Mouse (Mus musculus) midbrain, postnatal 0 days (tissue): ENCODE measurements around the gene Rbm42. TPM values are rescaled to one million over a fixed set of nuclear protein-coding genes. Genes with fewer than 3 reads are reported as not detected.
A peak's percentile ranks its signal among the peaks of the same experiment; 100 is the strongest.

ENCODE experiments used
- ATAC-seq: fragments of 200-750 bp; cut with Nextera tagmentation; 2 replicates; pipeline ENCODE4 v1.8.0; 2017; ENCODE audit warnings: moderate number of reproducible peaks, mild to moderate bottlenecking, moderate TSS enrichment, moderate library complexity; ENCODE audit not compliant: low FRiP score
- DNase-seq: peaks from one replicate; pipeline ENCODE4 v3.0.0-alpha.2; 2015; ENCODE audit warnings: low spot score
- H3K27ac ChIP-seq: fragments of 300-500 bp; sonication (generic); 2 replicates; pipeline ENCODE4 v1.5.1; 2014; ENCODE audit warnings: low read depth, mild to moderate bottlenecking, low read length, mixed read lengths
- H3K27me3 ChIP-seq: fragments of 300-500 bp; sonication (generic); 2 replicates; pipeline ENCODE4 v1.6.1; 2014; ENCODE audit warnings: low read length, control low read depth, mixed read lengths; ENCODE audit not compliant: insufficient read depth
- H3K36me3 ChIP-seq: fragments of 300-500 bp; sonication (generic); 2 replicates; pipeline ENCODE4 v1.6.1; 2014; ENCODE audit warnings: low read length, control low read depth, mixed read lengths; ENCODE audit not compliant: insufficient read depth
- H3K4me1 ChIP-seq: fragments of 300-500 bp; sonication (generic); 2 replicates; pipeline ENCODE4 v1.6.1; 2014; ENCODE audit warnings: mild to moderate bottlenecking, control low read depth, antibody characterized with exemption, low read length, mixed read lengths; ENCODE audit not compliant: insufficient read depth
- H3K4me2 ChIP-seq: fragments of 300-500 bp; sonication (generic); 2 replicates; pipeline ENCODE4 v1.6.1; 2014; ENCODE audit warnings: low read depth, mild to moderate bottlenecking, low read length, mixed read lengths; ENCODE audit not compliant: poor library complexity, severe bottlenecking
- H3K4me3 ChIP-seq: fragments of 300-500 bp; sonication (generic); 2 replicates; pipeline ENCODE4 v1.5.1; 2014; ENCODE audit warnings: low read depth, mild to moderate bottlenecking, low read length, moderate library complexity
- H3K9ac ChIP-seq: fragments of 300-500 bp; sonication (generic); replicated peaks from 2 replicates; pipeline ENCODE4 v1.6.1; 2014; ENCODE audit warnings: mild to moderate bottlenecking, low read length, moderate library complexity, mixed read lengths; ENCODE audit not compliant: poor library complexity, severe bottlenecking
- H3K9me3 ChIP-seq: fragments of 300-500 bp; sonication (generic); 2 replicates; pipeline ENCODE4 v1.6.1; 2016; ENCODE audit warnings: low read length, control low read depth
- CTCF ChIP-seq: IDR thresholded peaks from 2 replicates; pipeline ENCODE4 v1.5.1; 2016; ENCODE audit warnings: antibody characterized with exemption, mild to moderate bottlenecking
- WGBS: fragments of 180-500 bp; shearing (Covaris S2); extraction: QIAGEN DNeasy Blood & Tissue Kit; methylation state at CpG from one replicate; pipeline ENCODE4 v1.1.7; 2014; 5-methylcytosine and 5-hydroxymethylcytosine counted together
- polyA plus RNA-seq: library from polyadenylated mRNA; unstranded; fragments of >200 nt; fragmentation: Nextera tagmentation; extraction: Ambion mirVana; gene quantifications from 2 replicates; pipeline ENCODE4 v1.2.1, GENCODE M21; 2015
- total RNA-seq: library from RNA; depleted of rRNA; stranded (reverse); fragments of >200 nt; gene quantifications from 2 replicates; pipeline ENCODE4 v1.2.3, GENCODE M21; 2014

The Rbm42 gene
- total and polyA plus RNA-seq, 2 experiments from 2014 or later: 120 to 185 TPM

DNA sequence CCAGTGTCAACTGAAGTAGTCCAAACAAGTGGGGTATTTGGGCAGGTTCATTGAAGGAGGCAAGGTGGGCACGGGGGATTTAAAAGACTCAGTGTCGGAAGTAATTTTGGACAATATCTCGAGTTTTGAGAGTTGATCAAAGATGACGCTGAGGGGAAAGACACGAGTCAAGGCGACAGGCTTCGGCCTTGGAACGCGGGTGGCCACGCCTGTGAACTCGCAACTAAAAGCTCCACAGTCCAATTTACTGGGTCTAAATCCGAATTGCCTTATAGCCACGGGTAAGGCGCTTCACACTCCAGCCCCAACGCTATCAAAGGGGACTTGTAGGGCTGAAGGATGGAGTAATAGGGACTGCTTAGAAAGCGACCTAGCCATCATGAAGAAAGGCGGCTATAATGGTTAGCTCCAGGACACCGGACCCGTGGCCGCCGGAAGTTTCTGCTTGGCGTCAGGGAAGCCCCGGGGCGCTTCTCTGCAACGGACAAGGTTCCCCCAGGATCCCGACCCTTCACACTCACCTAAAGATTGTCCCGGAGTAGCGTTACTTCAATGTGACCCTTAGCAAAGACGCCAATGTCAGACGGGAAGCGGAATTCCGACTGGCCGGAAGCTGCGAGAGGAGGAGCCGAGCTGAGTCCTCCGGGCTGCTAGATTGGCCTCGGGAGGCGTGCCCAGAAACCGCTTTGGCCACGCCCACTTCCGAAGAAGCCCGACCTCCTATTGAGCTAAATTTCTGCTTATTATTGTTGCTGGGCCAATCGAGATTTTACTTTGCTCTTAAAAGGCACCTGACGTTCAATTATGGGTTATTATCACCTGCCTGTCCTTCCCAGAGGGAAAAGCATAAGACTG lies 24.4 kb downstream of the Rbm42 start, which contains the start of gene Cox6b1:
TSS of gene Cox6b1 (minus strand) at position 622 of the 855 bp plus-strand sequence.
- Histone ChIP-seq H3K9ac (peak within 1 kb of the TSS; percentile 82), H3K4me3 (peak within 1 kb of the TSS; percentile 80), H3K4me1 (no peaks in the 10 kb centered on the region; the same call in 1 of the 2 replicates), H3K36me3 (peaks cover 4% of the 10 kb centered on the region; the same call in 1 of the 2 replicates), H3K4me2 (peak within 1 kb of the TSS; percentile 82), H3K9me3 (no peaks in the 10 kb centered on the region), H3K27ac (peak within 1 kb of the TSS; percentile 67), H3K27me3 (peaks cover under 1% of the 10 kb centered on the region; the same call in 1 of the 2 replicates)
- ATAC-seq: peak; percentile 90
- no peak for TF ChIP-seq CTCF
- peak; percentile 95 for DNase-seq
- 2% methylated on average over 44 of the region's 44 CpGs for whole genome bisulfite sequencing

DNA sequence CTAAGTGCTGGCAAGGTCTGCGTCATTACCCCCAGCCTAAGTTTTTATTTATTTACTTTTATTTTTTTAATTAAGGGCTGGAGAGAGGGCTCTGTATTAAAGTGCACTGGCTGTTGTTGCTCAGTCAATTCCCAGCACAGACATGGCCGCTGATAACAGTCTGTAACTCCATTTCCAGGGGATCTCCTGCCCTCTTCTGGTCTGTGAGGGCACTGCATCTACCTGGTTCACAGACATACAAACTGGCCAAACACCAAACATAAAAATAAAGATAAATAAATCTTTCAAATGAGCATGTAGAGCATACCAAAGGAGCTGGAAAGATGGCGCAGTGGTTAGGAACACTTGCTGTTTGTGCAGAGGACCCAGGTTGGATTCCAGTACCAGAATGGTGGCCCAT lies 30.9 kb downstream of the Rbm42 start:
- H3K36me3 ChIP-seq: peaks cover 29% of the 10 kb centered on the region
- ATAC-seq (no peak), DNase-seq (peak; percentile 9)
- no peak overlapping the region for H3K9ac ChIP-seq
- no peaks in the 10 kb centered on the region for H3K27me3 ChIP-seq
- no peaks in the 10 kb centered on the region for H3K4me1 ChIP-seq
- no peak overlapping the region for H3K4me3 ChIP-seq
- peak; percentile 67 for TF ChIP-seq CTCF
- WGBS: 85% methylated on average over 3 of the region's 3 CpGs
- H3K4me2 ChIP-seq: no peak overlapping the region
- no peak overlapping the region for H3K27ac ChIP-seq
- H3K9me3 ChIP-seq: no peaks in the 10 kb centered on the region

DNA sequence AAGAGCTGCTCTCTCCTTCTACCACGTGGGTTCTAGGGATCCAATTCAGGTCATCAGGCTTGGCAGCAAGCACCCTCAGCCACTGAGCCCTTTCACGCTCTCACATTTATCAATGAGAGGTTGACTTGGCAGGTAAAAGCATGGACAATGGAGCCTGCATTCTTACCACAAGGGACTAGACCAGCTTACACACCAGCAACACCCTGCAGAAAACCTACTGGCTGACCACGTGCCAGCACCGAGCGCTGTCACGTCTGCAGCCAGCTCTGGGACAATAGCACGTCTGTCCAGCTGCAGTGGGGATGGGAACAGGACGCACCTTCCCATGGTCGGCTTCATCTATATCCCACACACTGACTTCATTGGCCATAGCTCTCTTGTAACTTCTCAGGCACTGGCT lies 31.5 kb downstream of the Rbm42 start:
- no peaks in the 10 kb centered on the region for H3K4me1 ChIP-seq
- no peak overlapping the region for H3K27ac ChIP-seq
- no peak for ATAC-seq
- DNase-seq: no peak
- no peak overlapping the region for H3K9ac ChIP-seq
- H3K4me3 ChIP-seq: no peak overlapping the region
- no peaks in the 10 kb centered on the region for H3K27me3 ChIP-seq
- no peak overlapping the region for H3K4me2 ChIP-seq
- H3K36me3 ChIP-seq: peaks cover 29% of the 10 kb centered on the region
- H3K9me3 ChIP-seq: no peaks in the 10 kb centered on the region
- 96% methylated on average over 9 of the region's 9 CpGs for WGBS
- no peak for TF ChIP-seq CTCF

DNA sequence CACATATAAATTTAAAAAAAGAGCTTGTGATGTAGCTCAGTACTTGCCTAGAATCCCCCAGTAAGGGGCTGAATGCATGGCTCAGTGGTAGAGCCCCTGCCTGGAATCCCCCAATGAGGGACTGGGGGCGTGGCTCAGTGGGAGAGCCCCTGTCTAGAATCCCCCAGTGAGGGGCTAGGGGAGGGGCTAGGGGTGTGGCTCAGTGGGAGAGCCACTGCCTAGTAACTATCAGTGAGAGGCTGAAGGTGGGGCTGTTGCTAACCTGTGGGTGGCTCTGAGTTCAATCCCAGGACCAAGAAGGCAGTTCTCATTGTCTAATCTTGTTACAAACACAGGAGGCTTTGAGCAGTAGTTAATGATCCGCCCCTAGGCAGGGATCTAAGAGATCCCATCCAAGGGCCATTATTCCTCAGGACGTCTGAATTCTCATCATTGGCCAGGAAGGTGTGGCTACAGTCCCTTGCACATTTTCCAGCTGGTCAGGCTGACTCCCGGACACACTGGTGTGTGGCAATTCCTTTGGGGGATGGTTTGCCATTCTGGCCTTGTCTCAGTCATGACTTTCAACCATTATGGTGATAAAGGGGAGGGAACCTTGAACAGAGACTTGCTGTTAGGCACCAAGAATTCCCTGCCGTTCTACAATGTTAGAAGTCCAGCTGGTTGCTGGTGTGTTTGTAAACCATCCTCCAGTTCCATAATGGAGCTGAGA lies 34.9 kb downstream of the Rbm42 start:
- DNase-seq: no peak
- H3K36me3 ChIP-seq: peaks cover 25% of the 10 kb centered on the region
- WGBS: 58% methylated on average over 5 of the region's 5 CpGs
- no peak overlapping the region for H3K27ac ChIP-seq
- H3K9me3 ChIP-seq: no peaks in the 10 kb centered on the region
- no peaks in the 10 kb centered on the region for H3K4me1 ChIP-seq
- H3K4me3 ChIP-seq: no peak overlapping the region
- no peak overlapping the region for H3K9ac ChIP-seq
- TF ChIP-seq CTCF: no peak
- no peak overlapping the region for H3K4me2 ChIP-seq
- no peaks in the 10 kb centered on the region for H3K27me3 ChIP-seq
- no peak for ATAC-seq

DNA sequence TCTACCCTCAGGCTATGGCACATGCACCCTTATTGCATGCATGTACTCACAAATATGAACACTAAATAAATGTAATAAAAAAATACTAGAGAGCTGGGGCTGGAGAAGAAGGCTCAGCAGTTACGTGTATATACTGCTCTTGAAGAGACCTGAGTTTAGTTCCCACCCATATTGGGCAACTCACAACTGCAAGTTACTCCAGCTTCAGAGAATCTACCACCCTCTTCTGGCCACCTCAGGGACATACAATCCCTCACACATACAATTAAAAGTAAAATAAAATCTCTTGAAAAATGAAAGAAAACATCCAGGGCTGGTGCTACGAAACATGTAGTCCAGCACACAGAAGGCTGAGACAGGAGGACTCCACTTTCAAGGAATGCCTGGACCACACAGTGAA lies 35.7 kb downstream of the Rbm42 start:
- Histone ChIP-seq H3K9me3 (no peaks in the 10 kb centered on the region), H3K36me3 (peaks cover 25% of the 10 kb centered on the region), H3K4me3 (no peak overlapping the region), H3K4me1 (no peaks in the 10 kb centered on the region), H3K4me2 (no peak overlapping the region), H3K27me3 (no peaks in the 10 kb centered on the region), H3K9ac (no peak overlapping the region), H3K27ac (no peak overlapping the region)
- 80% methylated on average over 2 of the region's 2 CpGs for WGBS
- TF ChIP-seq CTCF: peak; percentile 40
- ATAC-seq (no peak), DNase-seq (peak; percentile 5)
